Mouse (Mus musculus): ENCODE results near the gene Nfat5. TPM values are rescaled to one million over a fixed set of nuclear protein-coding genes. Genes with fewer than 3 reads are reported as not detected.

The Nfat5 gene
- polyA plus RNA-seq (2015; fragmentation: Nextera tagmentation; extraction: Ambion mirVana), result 23.5 and 28.8 TPM in 2 replicates

DNA sequence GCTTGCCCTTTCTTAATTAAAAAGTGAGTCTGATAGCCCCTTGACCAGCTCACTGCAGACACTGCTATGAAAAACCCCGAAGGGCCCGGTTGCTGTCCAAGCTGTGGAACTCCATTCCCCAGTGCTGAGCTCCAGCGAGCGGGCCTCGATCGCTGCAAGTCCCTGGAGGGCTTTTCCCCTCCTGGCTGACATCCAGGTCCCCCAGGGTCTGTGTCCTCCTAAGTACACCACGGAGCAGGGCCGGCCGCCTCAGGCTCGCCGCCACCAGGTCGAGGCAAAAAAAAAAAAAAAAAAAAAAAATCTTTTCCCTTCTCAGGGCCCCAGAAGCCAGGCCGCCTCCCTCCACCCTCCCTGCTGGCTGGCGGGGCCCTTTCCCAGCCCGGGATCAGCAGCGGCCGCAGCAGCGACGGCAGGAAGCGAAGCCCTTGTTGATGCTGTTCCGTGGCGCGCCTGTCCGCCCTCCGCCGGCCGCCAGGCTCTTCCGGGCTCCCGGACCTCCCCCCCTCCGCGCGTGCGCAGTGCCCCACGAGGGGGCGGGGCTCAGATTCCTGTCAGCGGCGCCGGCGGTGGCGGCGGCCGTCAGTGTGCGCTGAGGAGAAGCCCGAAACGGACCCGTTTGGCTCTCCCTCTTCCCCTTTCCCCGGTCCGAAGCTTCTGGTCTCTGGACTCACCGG, at the start of gene Nfat5:
Gene Nfat5, plus strand, starts transcription at position 543 of the 674 bp plus-strand sequence.
- H3K9me3 ChIP-seq, result no peaks in the 10 kb centered on the region
- WGBS, result under 1% methylated on average over 47 of the region's 49 CpGs
- H3K4me2 ChIP-seq, result peak within 1 kb of the TSS; percentile 80
- peak; percentile 95 for ATAC-seq (ENCODE audit: insufficient number of reproducible peaks, insufficient read depth, low FRiP score, low TSS enrichment, low read depth)
- H3K4me1 ChIP-seq, result peaks cover 25% of the 10 kb centered on the region
- no peaks in the 10 kb centered on the region for H3K36me3 ChIP-seq
- peak within 1 kb of the TSS; percentile 96 for H3K4me3 ChIP-seq
- no peaks in the 10 kb centered on the region for H3K27me3 ChIP-seq
- H3K27ac ChIP-seq, result peak within 1 kb of the TSS; percentile 98
- peak within 1 kb of the TSS; percentile 97 for H3K9ac ChIP-seq

DNA sequence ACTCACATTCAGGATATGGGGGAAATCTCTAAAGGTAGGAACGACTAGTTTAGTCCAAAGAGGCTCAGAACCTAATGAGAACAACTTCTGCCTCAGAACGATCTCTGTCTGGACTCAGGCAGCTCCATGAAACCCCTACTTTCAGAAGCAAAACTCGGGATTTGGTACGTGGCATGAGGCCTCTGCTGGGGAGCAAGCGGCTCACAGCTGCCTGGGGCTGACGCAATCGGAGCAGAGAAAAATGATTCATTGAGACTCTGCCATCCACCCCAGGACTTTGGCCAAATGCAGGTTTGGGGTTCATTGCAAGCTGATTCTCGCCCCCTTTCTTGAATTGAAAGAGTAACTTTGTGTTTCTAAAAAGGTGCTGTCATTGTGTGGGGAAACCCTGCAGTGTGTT, 49.1 kb upstream of the Nfat5 start:
- Histone ChIP-seq H3K9me3 (no peaks in the 10 kb centered on the region), H3K4me2 (no peak overlapping the region), H3K4me3 (no peak overlapping the region), H3K27me3 (no peaks in the 10 kb centered on the region), H3K27ac (peak overlapping the region; percentile 1; the same call in 1 of the 2 replicates), H3K9ac (no peak overlapping the region), H3K36me3 (no peaks in the 10 kb centered on the region), H3K4me1 (peaks cover 13% of the 10 kb centered on the region)
- ATAC-seq (ENCODE audit: insufficient number of reproducible peaks, insufficient read depth, low FRiP score, low TSS enrichment, low read depth), result no peak
- 67% methylated on average over 8 of the region's 8 CpGs for WGBS

GRCm38 (mm10) chr8:107248456-107248855, 44.8 kb upstream of the Nfat5 start:
- H3K9ac ChIP-seq, result no peak overlapping the region
- no peak overlapping the region for H3K4me2 ChIP-seq
- no peaks in the 10 kb centered on the region for H3K36me3 ChIP-seq
- WGBS, result 49% methylated on average over 6 of the region's 6 CpGs
- peaks cover 30% of the 10 kb centered on the region for H3K4me1 ChIP-seq
- H3K4me3 ChIP-seq, result no peak overlapping the region
- no peaks in the 10 kb centered on the region for H3K9me3 ChIP-seq
- peak overlapping the region; percentile 66 for H3K27ac ChIP-seq
- H3K27me3 ChIP-seq, result no peaks in the 10 kb centered on the region
- ATAC-seq (ENCODE audit: insufficient number of reproducible peaks, insufficient read depth, low FRiP score, low TSS enrichment, low read depth), result no peak

GRCm38 (mm10) chr8:107251481-107252104, 41.7 kb upstream of the Nfat5 start:
- 84% methylated on average over 5 of the region's 5 CpGs for WGBS
- H3K36me3 ChIP-seq, result no peaks in the 10 kb centered on the region
- no peaks in the 10 kb centered on the region for H3K9me3 ChIP-seq
- H3K27me3 ChIP-seq, result no peaks in the 10 kb centered on the region
- no peak overlapping the region for H3K4me3 ChIP-seq
- ATAC-seq (ENCODE audit: insufficient number of reproducible peaks, insufficient read depth, low FRiP score, low TSS enrichment, low read depth), result no peak
- no peak overlapping the region for H3K27ac ChIP-seq
- H3K9ac ChIP-seq, result no peak overlapping the region
- peaks cover 40% of the 10 kb centered on the region for H3K4me1 ChIP-seq
- no peak overlapping the region for H3K4me2 ChIP-seq

DNA sequence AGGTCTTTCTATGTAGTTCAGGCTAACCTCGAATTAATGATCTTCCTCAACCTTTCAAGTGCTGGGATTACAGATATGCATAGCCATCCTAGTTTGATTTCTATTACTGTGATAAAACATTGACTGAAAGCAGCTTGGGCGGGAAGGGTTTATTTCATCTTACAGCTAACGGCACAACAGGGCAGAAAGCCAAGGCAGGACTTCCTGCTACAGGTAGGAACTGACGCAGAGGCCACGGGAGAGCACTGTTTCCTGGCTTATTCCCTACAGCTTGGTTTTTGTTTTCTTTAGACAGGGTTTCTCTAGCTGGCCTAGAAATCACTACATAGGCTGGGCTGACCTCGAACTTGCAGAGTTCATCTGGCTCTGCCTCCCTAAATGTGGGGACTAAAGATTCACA, 40.1 kb upstream of the Nfat5 start:
- ATAC-seq (ENCODE audit: insufficient number of reproducible peaks, insufficient read depth, low FRiP score, low TSS enrichment, low read depth), result no peak
- WGBS, result 61% methylated on average over 6 of the region's 6 CpGs

GRCm38 (mm10) chr8:107254403-107254802, 38.9 kb upstream of the Nfat5 start:
- Histone ChIP-seq H3K4me3 (no peak overlapping the region), H3K4me2 (no peak overlapping the region), H3K9ac (no peak overlapping the region), H3K4me1 (peaks cover 35% of the 10 kb centered on the region), H3K27ac (no peak overlapping the region), H3K36me3 (no peaks in the 10 kb centered on the region), H3K27me3 (no peaks in the 10 kb centered on the region), H3K9me3 (no peaks in the 10 kb centered on the region)
- WGBS, result 59% methylated on average over 3 of the region's 3 CpGs
- ATAC-seq (ENCODE audit: insufficient number of reproducible peaks, insufficient read depth, low FRiP score, low TSS enrichment, low read depth), result no peak

More for the DNA sequence above, 40.1 kb upstream of the Nfat5 start:
- H3K36me3 ChIP-seq, result no peaks in the 10 kb centered on the region
- H3K4me1 ChIP-seq, result peaks cover 44% of the 10 kb centered on the region
- no peaks in the 10 kb centered on the region for H3K27me3 ChIP-seq
- no peak overlapping the region for H3K4me3 ChIP-seq
- H3K4me2 ChIP-seq, result no peak overlapping the region
- H3K9ac ChIP-seq, result no peak overlapping the region
- no peak overlapping the region for H3K27ac ChIP-seq
- H3K9me3 ChIP-seq, result no peaks in the 10 kb centered on the region

GRCm38 (mm10) chr8:107254951-107255457, 38.3 kb upstream of the Nfat5 start:
- Histone ChIP-seq H3K4me1 (peaks cover 35% of the 10 kb centered on the region), H3K27me3 (no peaks in the 10 kb centered on the region), H3K4me3 (no peak overlapping the region), H3K27ac (no peak overlapping the region), H3K4me2 (no peak overlapping the region), H3K9me3 (no peaks in the 10 kb centered on the region), H3K9ac (no peak overlapping the region), H3K36me3 (no peaks in the 10 kb centered on the region)
- 81% methylated on average over 11 of the region's 11 CpGs for WGBS
- no peak for ATAC-seq (ENCODE audit: insufficient number of reproducible peaks, insufficient read depth, low FRiP score, low TSS enrichment, low read depth)

DNA sequence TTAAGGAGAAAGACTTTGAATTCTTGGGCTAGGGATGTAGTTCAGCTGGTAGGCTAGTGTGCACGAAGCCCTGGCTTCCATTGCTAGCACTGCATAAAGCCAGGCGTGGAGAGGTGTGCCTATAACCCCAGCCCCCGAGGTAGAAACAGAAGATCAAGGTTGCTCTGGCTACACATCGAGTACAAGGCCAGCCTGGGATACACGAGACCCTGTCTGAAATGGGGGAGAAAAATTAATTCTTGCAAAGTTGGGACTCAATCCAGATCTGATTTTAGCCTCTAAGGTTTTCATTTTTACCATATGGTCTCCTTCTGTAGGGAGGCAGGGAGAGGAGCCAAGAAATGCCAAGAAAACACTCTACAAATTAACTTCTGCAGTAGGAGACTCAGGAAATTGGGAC, 36.0 kb upstream of the Nfat5 start:
- H3K4me3 ChIP-seq, result no peak overlapping the region
- H3K4me2 ChIP-seq, result no peak overlapping the region
- ATAC-seq (ENCODE audit: insufficient number of reproducible peaks, insufficient read depth, low FRiP score, low TSS enrichment, low read depth), result peak; percentile 59; the same call in 1 of the 2 replicates
- WGBS, result 43% methylated on average over 5 of the region's 5 CpGs
- H3K9me3 ChIP-seq, result no peaks in the 10 kb centered on the region
- H3K36me3 ChIP-seq, result no peaks in the 10 kb centered on the region
- peak overlapping the region; percentile 69; the same call in 1 of the 2 replicates for H3K27ac ChIP-seq
- H3K27me3 ChIP-seq, result no peaks in the 10 kb centered on the region
- peaks cover 18% of the 10 kb centered on the region for H3K4me1 ChIP-seq
- H3K9ac ChIP-seq, result no peak overlapping the region

- Histone ChIP-seq H3K4me1 (peaks cover 14% of the 10 kb centered on the region), H3K4me3 (no peak overlapping the region), H3K27me3 (no peaks in the 10 kb centered on the region), H3K36me3 (no peaks in the 10 kb centered on the region), H3K9me3 (no peaks in the 10 kb centered on the region), H3K27ac (no peak overlapping the region), H3K4me2 (no peak overlapping the region), H3K9ac (no peak overlapping the region)
- ATAC-seq (ENCODE audit: insufficient number of reproducible peaks, insufficient read depth, low FRiP score, low TSS enrichment, low read depth), result no peak
- WGBS, result 84% methylated on average over 6 of the region's 6 CpGs
Observed at GRCm38 (mm10) chr8:107260120-107260519, 33.1 kb upstream of the Nfat5 start.

DNA sequence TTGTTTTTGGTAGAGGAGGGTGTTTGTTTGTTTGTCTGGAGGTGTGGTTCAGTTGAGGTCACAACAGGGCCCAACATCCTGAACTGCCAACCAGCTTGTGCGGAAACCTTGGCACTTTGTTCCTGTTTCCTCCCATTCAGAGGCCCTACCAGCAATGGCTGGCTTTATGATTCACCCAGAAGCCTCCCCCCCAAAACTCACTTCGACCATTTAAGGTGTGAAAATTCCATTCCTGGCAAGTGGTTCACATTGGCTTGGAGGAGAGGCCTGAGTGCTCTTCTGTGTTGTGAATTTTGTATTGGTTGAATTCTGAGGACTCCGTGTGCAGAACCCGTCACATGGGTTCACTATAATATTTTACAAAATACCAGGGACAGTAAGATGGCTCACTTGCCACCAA, 32.1 kb upstream of the Nfat5 start:
- no peaks in the 10 kb centered on the region for H3K36me3 ChIP-seq
- no peak overlapping the region for H3K27ac ChIP-seq
- H3K4me3 ChIP-seq, result no peak overlapping the region
- H3K27me3 ChIP-seq, result no peaks in the 10 kb centered on the region
- H3K4me2 ChIP-seq, result no peak overlapping the region
- no peak for ATAC-seq (ENCODE audit: insufficient number of reproducible peaks, insufficient read depth, low FRiP score, low TSS enrichment, low read depth)
- no peak overlapping the region for H3K9ac ChIP-seq
- WGBS, result 83% methylated on average over 4 of the region's 4 CpGs
- H3K4me1 ChIP-seq, result peaks cover 17% of the 10 kb centered on the region
- H3K9me3 ChIP-seq, result no peaks in the 10 kb centered on the region

DNA sequence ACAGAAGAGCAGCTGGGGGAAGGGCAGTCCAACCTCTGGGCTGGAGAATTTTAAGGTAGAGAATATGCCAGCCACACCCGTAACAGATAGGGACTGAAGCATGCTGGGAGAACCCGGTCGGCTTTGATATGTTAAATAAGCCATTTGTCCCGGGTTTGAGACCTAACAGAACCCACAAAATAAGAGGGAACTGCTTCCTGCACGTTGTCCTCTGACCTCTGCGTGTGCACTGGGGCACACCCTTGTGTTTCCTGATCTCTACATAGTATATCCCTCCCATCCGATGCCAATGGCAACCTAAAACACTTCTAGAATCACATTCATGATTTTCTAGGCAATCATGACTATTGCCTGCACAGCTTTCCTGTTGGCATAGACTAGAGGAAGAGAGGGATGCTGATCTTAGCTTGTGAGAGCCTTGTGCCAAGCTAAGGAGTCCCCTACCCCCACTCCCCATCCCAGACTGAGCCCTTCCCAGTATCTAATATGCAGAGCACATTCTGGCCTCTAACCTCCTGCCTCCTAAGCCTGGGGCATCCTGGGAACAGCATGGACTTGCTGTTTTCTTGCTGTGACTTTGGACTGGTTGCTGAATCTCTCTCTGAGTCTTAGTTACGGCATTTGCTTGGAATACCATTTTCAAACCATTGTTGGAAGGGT, 31.1 kb upstream of the Nfat5 start:
- H3K9me3 ChIP-seq, result no peaks in the 10 kb centered on the region
- no peak overlapping the region for H3K4me3 ChIP-seq
- H3K36me3 ChIP-seq, result no peaks in the 10 kb centered on the region
- H3K4me2 ChIP-seq, result no peak overlapping the region
- H3K4me1 ChIP-seq, result peaks cover 13% of the 10 kb centered on the region
- no peak overlapping the region for H3K9ac ChIP-seq
- H3K27me3 ChIP-seq, result no peaks in the 10 kb centered on the region
- no peak overlapping the region for H3K27ac ChIP-seq
- 74% methylated on average over 8 of the region's 8 CpGs for WGBS
- no peak for ATAC-seq (ENCODE audit: insufficient number of reproducible peaks, insufficient read depth, low FRiP score, low TSS enrichment, low read depth)

Data from embryonic facial prominence, embryonic 13.5 days (tissue).